Mouse (Mus musculus): ENCODE measurements around the gene Mrpl38. TPM values are rescaled to one million over a fixed set of nuclear protein-coding genes. Genes with fewer than 3 reads are reported as not detected.

The Mrpl38 gene
- polyA plus RNA-seq, 1 experiment from 2014 or later: 79.3 TPM

DNA sequence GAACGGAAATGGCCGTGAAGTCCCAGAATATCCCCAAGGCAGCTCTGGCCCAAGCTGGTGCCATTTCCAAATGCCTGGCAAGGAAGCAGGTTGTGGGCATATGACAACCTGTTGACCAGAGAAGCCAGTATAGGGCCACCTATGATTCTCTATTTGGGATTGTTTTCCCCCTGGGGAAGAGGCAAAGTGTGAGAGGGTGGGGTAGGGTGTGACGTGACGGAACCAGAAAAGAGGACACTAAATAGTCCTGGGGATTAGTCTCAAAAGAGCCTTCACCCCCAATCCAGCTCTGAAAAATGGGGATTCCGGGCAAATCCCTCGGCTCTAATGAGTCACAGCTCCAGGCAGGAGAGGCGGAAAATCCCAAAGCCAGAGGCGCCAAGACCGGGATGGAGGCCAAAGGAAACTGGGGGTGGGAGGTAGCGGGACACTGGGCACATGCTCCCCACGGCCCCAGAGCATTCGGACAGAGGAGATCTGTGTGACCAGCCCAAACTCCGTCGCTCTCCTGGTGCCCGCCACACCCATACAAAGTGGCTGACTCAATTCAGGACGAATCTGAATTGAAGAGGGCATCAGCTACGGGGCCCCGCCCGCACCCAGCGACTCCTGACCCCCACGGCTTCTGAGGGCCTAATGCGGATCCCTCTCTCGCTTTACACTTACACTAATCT, 30.1 kb downstream of the Mrpl38 start:
- peaks cover 34% of the 10 kb centered on the region for H3K27me3 ChIP-seq (ENCODE audit: control insufficient read depth, insufficient read depth, low read depth, low read length)
- peak overlapping the region; percentile 2; the same call in 1 of the 2 replicates for H3K27ac ChIP-seq (ENCODE audit: low read length)
- peak overlapping the region; percentile 77 for H3K9ac ChIP-seq (ENCODE audit: low read length)
- H3K9me3 ChIP-seq (ENCODE audit: control insufficient read depth, low read length): no peaks in the 10 kb centered on the region
- no peaks in the 10 kb centered on the region for H3K36me3 ChIP-seq (ENCODE audit: control insufficient read depth, insufficient read depth, low read length)
- WGBS: 10% methylated on average over 23 of the region's 23 CpGs
- peak overlapping the region; percentile 71 for H3K4me2 ChIP-seq (ENCODE audit: low read depth, low read length)
- no peak for ATAC-seq (ENCODE audit: low read depth)
- peaks cover 58% of the 10 kb centered on the region for H3K4me1 ChIP-seq (replicated peaks; ENCODE audit: control insufficient read depth, insufficient read depth, low read length)
- peak overlapping the region; percentile 64 for H3K4me3 ChIP-seq (ENCODE audit: low read length)

DNA sequence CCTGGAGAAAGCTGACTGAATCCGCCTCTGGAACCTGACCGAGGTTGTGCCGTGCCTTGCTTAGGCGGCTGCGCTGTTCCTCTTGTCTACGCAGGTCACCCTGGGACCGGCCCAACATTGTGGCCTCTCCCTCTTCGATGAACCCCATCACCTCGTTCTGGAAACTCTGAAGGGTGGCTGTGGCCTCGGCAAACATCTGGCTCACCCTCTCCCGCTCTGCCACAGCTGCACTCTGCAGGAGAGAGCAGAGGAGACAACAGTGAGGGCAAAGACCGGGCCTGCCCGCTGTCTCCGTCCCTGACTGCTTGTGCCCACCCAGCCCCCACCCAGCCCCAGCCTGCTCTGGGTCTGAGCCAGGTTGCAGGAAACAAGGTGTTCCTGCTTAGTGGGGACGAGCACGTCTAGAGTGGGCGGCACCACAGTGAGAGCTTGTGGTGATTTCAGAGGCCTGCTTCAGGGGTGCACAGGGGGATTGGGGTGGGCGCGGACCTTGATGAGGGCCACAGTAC, 30.8 kb downstream of the Mrpl38 start:
- Histone ChIP-seq H3K4me2 (ENCODE audit: low read depth, low read length) (peak overlapping the region; percentile 71), H3K27ac (ENCODE audit: low read length) (no peak overlapping the region), H3K4me1 (replicated peaks; ENCODE audit: control insufficient read depth, insufficient read depth, low read length) (peaks cover 63% of the 10 kb centered on the region), H3K36me3 (ENCODE audit: control insufficient read depth, insufficient read depth, low read length) (no peaks in the 10 kb centered on the region), H3K4me3 (ENCODE audit: low read length) (peak overlapping the region; percentile 64), H3K9ac (ENCODE audit: low read length) (peak overlapping the region; percentile 77), H3K9me3 (ENCODE audit: control insufficient read depth, low read length) (no peaks in the 10 kb centered on the region), H3K27me3 (ENCODE audit: control insufficient read depth, insufficient read depth, low read depth, low read length) (peaks cover 34% of the 10 kb centered on the region)
- no peak for ATAC-seq (ENCODE audit: low read depth)
- WGBS: 28% methylated on average over 19 of the region's 19 CpGs

DNA sequence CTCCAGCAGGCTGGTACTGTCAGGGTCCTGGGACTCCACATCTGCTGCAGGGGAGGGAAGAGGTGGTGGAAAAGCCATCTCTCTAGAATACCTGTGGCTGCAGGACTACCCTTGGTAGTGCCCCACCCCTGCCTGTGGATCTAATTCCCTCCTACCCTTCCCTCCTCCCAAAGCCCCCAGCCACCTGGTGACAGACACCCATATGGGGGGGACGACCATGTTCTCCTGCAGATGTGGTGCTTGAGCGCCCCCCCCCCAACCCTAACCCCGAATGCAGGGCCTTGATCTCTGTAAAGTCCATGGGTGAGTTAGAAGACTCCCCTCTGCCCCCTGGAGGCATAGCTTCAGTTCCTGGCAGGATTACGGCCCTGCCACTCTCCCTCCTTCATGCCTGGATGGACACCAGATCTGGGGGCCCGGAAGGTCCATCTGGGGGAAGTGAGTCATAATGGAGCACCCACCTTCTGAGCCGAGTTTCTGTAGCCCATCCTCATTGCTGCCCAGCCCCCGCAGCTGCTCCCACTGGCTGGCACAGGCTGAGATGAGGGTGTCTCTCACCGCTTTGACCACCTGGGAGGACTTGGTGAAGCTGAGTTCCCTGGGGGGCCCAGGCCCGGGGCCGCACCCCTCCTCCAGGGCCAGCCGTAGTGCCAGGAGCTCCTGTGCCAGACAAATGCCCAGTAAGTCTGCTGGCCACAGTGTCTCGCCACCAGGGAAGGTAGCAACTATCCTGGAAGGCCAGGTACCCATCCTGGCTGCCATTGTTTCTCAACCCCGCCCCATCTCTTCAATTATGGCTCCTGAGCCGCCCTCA, 31.5 kb downstream of the Mrpl38 start:
- Histone ChIP-seq H3K27ac (ENCODE audit: low read length) (no peak overlapping the region), H3K4me3 (ENCODE audit: low read length) (peak overlapping the region; percentile 64), H3K27me3 (ENCODE audit: control insufficient read depth, insufficient read depth, low read depth, low read length) (peaks cover 34% of the 10 kb centered on the region), H3K4me1 (replicated peaks; ENCODE audit: control insufficient read depth, insufficient read depth, low read length) (peaks cover 67% of the 10 kb centered on the region), H3K9ac (ENCODE audit: low read length) (peak overlapping the region; percentile 47), H3K36me3 (ENCODE audit: control insufficient read depth, insufficient read depth, low read length) (no peaks in the 10 kb centered on the region), H3K9me3 (ENCODE audit: control insufficient read depth, low read length) (no peaks in the 10 kb centered on the region), H3K4me2 (ENCODE audit: low read depth, low read length) (peak overlapping the region; percentile 71)
- no peak for ATAC-seq (ENCODE audit: low read depth)
- WGBS: 45% methylated on average over 13 of the region's 14 CpGs

- H3K9me3 ChIP-seq (ENCODE audit: control insufficient read depth, low read length): no peaks in the 10 kb centered on the region
- peaks cover 76% of the 10 kb centered on the region for H3K4me1 ChIP-seq (replicated peaks; ENCODE audit: control insufficient read depth, insufficient read depth, low read length)
- no peak for ATAC-seq (ENCODE audit: low read depth)
- H3K36me3 ChIP-seq (ENCODE audit: control insufficient read depth, insufficient read depth, low read length): no peaks in the 10 kb centered on the region
- 33% methylated on average over 32 of the region's 32 CpGs for WGBS
- H3K27ac ChIP-seq (ENCODE audit: low read length): no peak overlapping the region
- H3K9ac ChIP-seq (ENCODE audit: low read length): peak overlapping the region; percentile 17; the same call in 1 of the 2 replicates
- peak overlapping the region; percentile 16; the same call in 1 of the 2 replicates for H3K4me3 ChIP-seq (ENCODE audit: low read length)
- peaks cover 34% of the 10 kb centered on the region for H3K27me3 ChIP-seq (ENCODE audit: control insufficient read depth, insufficient read depth, low read depth, low read length)
- peak overlapping the region; percentile 26; the same call in 1 of the 2 replicates for H3K4me2 ChIP-seq (ENCODE audit: low read depth, low read length)
Observed at GRCm38 (mm10) chr11:116106154-116106962, 32.3 kb downstream of the Mrpl38 start.

GRCm38 (mm10) chr11:116105065-116105464, 33.6 kb downstream of the Mrpl38 start:
- Histone ChIP-seq H3K4me2 (ENCODE audit: low read depth, low read length) (no peak overlapping the region), H3K27ac (ENCODE audit: low read length) (no peak overlapping the region; the same call in 1 of the 2 replicates), H3K9ac (ENCODE audit: low read length) (no peak overlapping the region), H3K27me3 (ENCODE audit: control insufficient read depth, insufficient read depth, low read depth, low read length) (peaks cover 31% of the 10 kb centered on the region), H3K4me1 (replicated peaks; ENCODE audit: control insufficient read depth, insufficient read depth, low read length) (peaks cover 83% of the 10 kb centered on the region), H3K4me3 (ENCODE audit: low read length) (no peak overlapping the region), H3K9me3 (ENCODE audit: control insufficient read depth, low read length) (no peaks in the 10 kb centered on the region), H3K36me3 (ENCODE audit: control insufficient read depth, insufficient read depth, low read length) (no peaks in the 10 kb centered on the region)
- 87% methylated on average over 2 of the region's 2 CpGs for WGBS
- ATAC-seq (ENCODE audit: low read depth): no peak

- no peaks in the 10 kb centered on the region for H3K36me3 ChIP-seq (ENCODE audit: control insufficient read depth, insufficient read depth, low read length)
- WGBS: 30% methylated on average over 14 of the region's 14 CpGs
- no peaks in the 10 kb centered on the region for H3K9me3 ChIP-seq (ENCODE audit: control insufficient read depth, low read length)
- peak overlapping the region; percentile 88 for H3K27ac ChIP-seq (ENCODE audit: low read length)
- peak overlapping the region; percentile 54 for H3K9ac ChIP-seq (ENCODE audit: low read length)
- peaks cover 76% of the 10 kb centered on the region for H3K4me1 ChIP-seq (replicated peaks; ENCODE audit: control insufficient read depth, insufficient read depth, low read length)
- ATAC-seq (ENCODE audit: low read depth): peak; percentile 67
- peaks cover 22% of the 10 kb centered on the region for H3K27me3 ChIP-seq (ENCODE audit: control insufficient read depth, insufficient read depth, low read depth, low read length)
- H3K4me3 ChIP-seq (ENCODE audit: low read length): no peak overlapping the region
- H3K4me2 ChIP-seq (ENCODE audit: low read depth, low read length): peak overlapping the region; percentile 12
Observed at GRCm38 (mm10) chr11:116104006-116104646, 34.5 kb downstream of the Mrpl38 start.

DNA sequence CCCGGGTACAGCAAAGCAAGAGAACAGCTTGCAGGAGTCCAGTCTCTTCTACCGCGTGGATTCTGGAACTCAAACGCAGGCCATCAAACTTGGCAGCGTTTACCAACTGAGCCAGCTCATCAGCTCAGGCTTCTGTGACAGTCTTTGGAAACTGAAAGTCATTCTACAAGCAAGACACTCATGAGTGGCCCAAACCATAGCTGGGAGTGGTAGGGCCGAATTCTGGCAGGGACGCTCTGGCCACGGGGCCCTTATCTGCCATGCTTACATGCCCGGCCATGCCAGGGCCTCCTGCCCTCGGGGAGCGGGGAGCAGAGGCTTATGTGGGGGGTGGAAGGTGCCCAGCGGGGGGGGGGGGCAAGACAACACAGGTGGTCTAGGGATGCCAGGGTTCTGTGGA, 35.1 kb downstream of the Mrpl38 start:
- H3K4me3 ChIP-seq (ENCODE audit: low read length): no peak overlapping the region
- H3K27ac ChIP-seq (ENCODE audit: low read length): peak overlapping the region; percentile 88
- whole genome bisulfite sequencing: 58% methylated on average over 11 of the region's 12 CpGs
- no peak for ATAC-seq (ENCODE audit: low read depth)
- peaks cover 17% of the 10 kb centered on the region for H3K27me3 ChIP-seq (ENCODE audit: control insufficient read depth, insufficient read depth, low read depth, low read length)
- peaks cover 74% of the 10 kb centered on the region for H3K4me1 ChIP-seq (replicated peaks; ENCODE audit: control insufficient read depth, insufficient read depth, low read length)
- 0 out of 2 replicates have a peak overlapping the region, but pooled peaks have one; percentile 33 for H3K9ac ChIP-seq (ENCODE audit: low read length)
- no peaks in the 10 kb centered on the region for H3K36me3 ChIP-seq (ENCODE audit: control insufficient read depth, insufficient read depth, low read length)
- no peaks in the 10 kb centered on the region for H3K9me3 ChIP-seq (ENCODE audit: control insufficient read depth, low read length)
- H3K4me2 ChIP-seq (ENCODE audit: low read depth, low read length): no peak overlapping the region

DNA sequence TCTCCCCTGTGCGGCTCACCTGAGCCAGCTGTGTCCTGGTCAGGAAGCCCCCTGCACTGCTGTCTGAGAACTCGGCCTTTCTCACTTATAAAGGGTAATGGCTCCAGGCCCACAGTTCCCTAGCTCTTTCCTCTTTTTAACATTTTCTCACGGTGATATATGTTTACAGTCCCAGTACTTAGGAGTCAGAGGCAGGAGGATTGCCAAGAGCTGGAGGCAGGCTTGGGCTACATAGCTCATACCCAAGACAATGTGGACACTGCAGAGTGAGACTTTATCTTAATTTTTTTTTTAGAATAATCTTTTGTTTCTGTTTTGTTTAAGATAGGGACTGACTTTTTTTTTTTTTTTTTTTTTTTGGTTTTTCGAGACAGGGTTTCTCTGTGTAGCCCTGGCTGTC, 36.2 kb downstream of the Mrpl38 start:
- peaks cover 6% of the 10 kb centered on the region for H3K27me3 ChIP-seq (ENCODE audit: control insufficient read depth, insufficient read depth, low read depth, low read length)
- peaks cover 63% of the 10 kb centered on the region for H3K4me1 ChIP-seq (replicated peaks; ENCODE audit: control insufficient read depth, insufficient read depth, low read length)
- no peaks in the 10 kb centered on the region for H3K36me3 ChIP-seq (ENCODE audit: control insufficient read depth, insufficient read depth, low read length)
- H3K27ac ChIP-seq (ENCODE audit: low read length): peak overlapping the region; percentile 92
- H3K9me3 ChIP-seq (ENCODE audit: control insufficient read depth, low read length): no peaks in the 10 kb centered on the region
- WGBS: 47% methylated on average over 3 of the region's 4 CpGs
- peak overlapping the region; percentile 50 for H3K9ac ChIP-seq (ENCODE audit: low read length)
- no peak for ATAC-seq (ENCODE audit: low read depth)
- no peak overlapping the region for H3K4me3 ChIP-seq (ENCODE audit: low read length)
- peak overlapping the region; percentile 7; the same call in 1 of the 2 replicates for H3K4me2 ChIP-seq (ENCODE audit: low read depth, low read length)
